Mouse (Mus musculus): ENCODE data around the gene Agtrap. TPM values are rescaled to one million over a fixed set of nuclear protein-coding genes. Genes with fewer than 3 reads are reported as not detected.

Agtrap gene
- polyA plus RNA-seq (2012; rRNA removed): 35.6 and 37.8 TPM in 2 replicates

GRCm38 (mm10) chr4:148087907-148088527 is at the start of gene Agtrap:
Gene Agtrap, minus strand, starts transcription at chr4:148088031.

GRCm38 (mm10) chr4:148130561-148131413 is 43.0 kb upstream of the Agtrap start, which contains the start of gene Draxin:
Gene Draxin, minus strand, starts transcription at chr4:148130698.

GRCm38 (mm10) chr4:148130133-148130532 is 42.3 kb upstream of the Agtrap start, which contains the start of gene Mad2l2:
Gene Mad2l2, plus strand, starts transcription at chr4:148130384.

GRCm38 (mm10) chr4:148038600-148039253 is 49.1 kb downstream of the Agtrap start, which contains the start of the genes Clcn6 and Mthfr:
Gene Clcn6, minus strand, starts transcription at chr4:148038821.
Gene Mthfr, plus strand, starts transcription at chr4:148039077.

Other genes starting within 250 kb of the Agtrap start
- 0.34 and 0.35 TPM in 2 replicates for gene Zfp933, start 239.7 kb downstream of the Agtrap start, polyA plus RNA-seq (2012; rRNA removed)
- 59.8 and 88.8 TPM in 2 replicates for gene Miip, start 219.2 kb downstream of the Agtrap start, polyA plus RNA-seq (2012; rRNA removed)
- gene Fv1, start 219.1 kb downstream of the Agtrap start, polyA plus RNA-seq (2012; rRNA removed): 0.47 and 0.83 TPM in 2 replicates
- 51.7 and 58.1 TPM in 2 replicates for gene Mfn2, start 183.3 kb downstream of the Agtrap start, polyA plus RNA-seq (2012; rRNA removed)
- gene Plod1, start 151.3 kb downstream of the Agtrap start, polyA plus RNA-seq (2012; rRNA removed): 28.2 and 36.6 TPM in 2 replicates
- gene 2510039O18Rik, start 147.1 kb downstream of the Agtrap start, polyA plus RNA-seq (2012; rRNA removed): 200 and 218 TPM in 2 replicates
- not detected in 2 replicates for gene Nppb, start 102.2 kb downstream of the Agtrap start, polyA plus RNA-seq (2012; rRNA removed)
- not detected in 2 replicates for gene Nppa, start 87.3 kb downstream of the Agtrap start, polyA plus RNA-seq (2012; rRNA removed)
- gene Clcn6, start 49.2 kb downstream of the Agtrap start, polyA plus RNA-seq (2012; rRNA removed): 3.9 and 4.8 TPM in 2 replicates
- gene Mthfr, start 49.0 kb downstream of the Agtrap start, polyA plus RNA-seq (2012; rRNA removed): 21.1 and 24.5 TPM in 2 replicates
- gene Mad2l2, start 42.4 kb upstream of the Agtrap start, polyA plus RNA-seq (2012; rRNA removed): 17.8 and 18.4 TPM in 2 replicates
- 0.15 and 0.57 TPM in 2 replicates for gene Draxin, start 42.7 kb upstream of the Agtrap start, polyA plus RNA-seq (2012; rRNA removed)
- 65.0 and 70.9 TPM in 2 replicates for gene Fbxo6, start 64.1 kb upstream of the Agtrap start, polyA plus RNA-seq (2012; rRNA removed)
- 15.5 and 18.0 TPM in 2 replicates for gene Fbxo44, start 72.5 kb upstream of the Agtrap start, polyA plus RNA-seq (2012; rRNA removed)
- 1.7 and 2.0 TPM in 2 replicates for gene Fbxo2, start 72.6 kb upstream of the Agtrap start, polyA plus RNA-seq (2012; rRNA removed)
- 0.20 and 0.42 TPM in 2 replicates for gene Disp3, start 199.9 kb upstream of the Agtrap start, polyA plus RNA-seq (2012; rRNA removed)

Data from colon, adult 2 months (tissue).